Mouse (Mus musculus): ENCODE measurements around the gene Ces4a. TPM values are rescaled to one million over a fixed set of nuclear protein-coding genes. Genes with fewer than 3 reads are reported as not detected.
"Not testable (repeated sequence)": the region's sequence is repeated elsewhere in the genome, so short reads cannot be mapped to it uniquely, and the experiment has no call there.

Ces4a gene
- polyA plus RNA-seq, 1 experiment from 2014 or later, result not detected

GRCm38 (mm10) chr8:105172003-105172362, 40.4 kb downstream of the Ces4a start:
- ATAC-seq (replicated peaks; ENCODE audit: low FRiP score) (no peak), DNase-seq (ENCODE audit: low spot score) (no peak)

GRCm38 (mm10) chr8:105175287-105175686, 43.7 kb downstream of the Ces4a start:
- not testable (repeated sequence) for DNase-seq (ENCODE audit: low spot score); H3K4me1 ChIP-seq (replicated peaks; ENCODE audit: control insufficient read depth, insufficient read depth, low read length); H3K27ac ChIP-seq (ENCODE audit: low read depth, low read length); H3K9ac ChIP-seq (ENCODE audit: low read length); H3K27me3 ChIP-seq (ENCODE audit: control insufficient read depth, insufficient read depth, low read length); H3K4me3 ChIP-seq (ENCODE audit: low read depth, low read length); H3K36me3 ChIP-seq (ENCODE audit: control insufficient read depth, insufficient read depth, low read length); ATAC-seq (replicated peaks; ENCODE audit: low FRiP score); H3K4me2 ChIP-seq (ENCODE audit: low read depth, low read length, severe bottlenecking); H3K9me3 ChIP-seq (ENCODE audit: control insufficient read depth, low read length)
- 97% methylated on average over 3 of the region's 3 CpGs for WGBS

More at GRCm38 (mm10) chr8:105172003-105172362, 40.4 kb downstream of the Ces4a start:
- H3K4me1 ChIP-seq (replicated peaks; ENCODE audit: control insufficient read depth, insufficient read depth, low read length), result no peaks in the 10 kb centered on the region
- 36% methylated on average over 6 of the region's 6 CpGs for WGBS
- H3K9me3 ChIP-seq (ENCODE audit: control insufficient read depth, low read length), result no peaks in the 10 kb centered on the region
- no peak overlapping the region for H3K27ac ChIP-seq (ENCODE audit: low read depth, low read length)
- H3K4me3 ChIP-seq (ENCODE audit: low read depth, low read length), result peak overlapping the region; percentile 96
- H3K36me3 ChIP-seq (ENCODE audit: control insufficient read depth, insufficient read depth, low read length), result peaks cover 4% of the 10 kb centered on the region; the same call in 1 of the 2 replicates
- no peaks in the 10 kb centered on the region for H3K27me3 ChIP-seq (ENCODE audit: control insufficient read depth, insufficient read depth, low read length)
- peak overlapping the region; percentile 97 for H3K9ac ChIP-seq (ENCODE audit: low read length)
- H3K4me2 ChIP-seq (ENCODE audit: low read depth, low read length, severe bottlenecking), result peak overlapping the region; percentile 48

GRCm38 (mm10) chr8:105178211-105178800, 46.7 kb downstream of the Ces4a start:
- Histone ChIP-seq H3K27me3 (ENCODE audit: control insufficient read depth, insufficient read depth, low read length) (no peaks in the 10 kb centered on the region), H3K4me2 (ENCODE audit: low read depth, low read length, severe bottlenecking) (no peak overlapping the region), H3K4me1 (replicated peaks; ENCODE audit: control insufficient read depth, insufficient read depth, low read length) (no peaks in the 10 kb centered on the region), H3K9ac (ENCODE audit: low read length) (no peak overlapping the region), H3K36me3 (ENCODE audit: control insufficient read depth, insufficient read depth, low read length) (peaks cover 4% of the 10 kb centered on the region; the same call in 1 of the 2 replicates), H3K9me3 (ENCODE audit: control insufficient read depth, low read length) (no peaks in the 10 kb centered on the region), H3K4me3 (ENCODE audit: low read depth, low read length) (no peak overlapping the region), H3K27ac (ENCODE audit: low read depth, low read length) (no peak overlapping the region)
- 90% methylated on average over 6 of the region's 6 CpGs for WGBS
- ATAC-seq (replicated peaks; ENCODE audit: low FRiP score) (no peak), DNase-seq (ENCODE audit: low spot score) (no peak)

- no peak overlapping the region for H3K4me2 ChIP-seq (ENCODE audit: low read depth, low read length, severe bottlenecking)
- no peaks in the 10 kb centered on the region for H3K36me3 ChIP-seq (ENCODE audit: control insufficient read depth, insufficient read depth, low read length)
- ATAC-seq (replicated peaks; ENCODE audit: low FRiP score) (no peak), DNase-seq (ENCODE audit: low spot score) (no peak)
- no peaks in the 10 kb centered on the region; the same call in 1 of the 2 replicates for H3K4me1 ChIP-seq (replicated peaks; ENCODE audit: control insufficient read depth, insufficient read depth, low read length)
- no peaks in the 10 kb centered on the region for H3K27me3 ChIP-seq (ENCODE audit: control insufficient read depth, insufficient read depth, low read length)
- H3K27ac ChIP-seq (ENCODE audit: low read depth, low read length), result no peak overlapping the region
- 89% methylated on average over 1 of the region's 1 CpGs for WGBS
- no peaks in the 10 kb centered on the region for H3K9me3 ChIP-seq (ENCODE audit: control insufficient read depth, low read length)
- no peak overlapping the region for H3K9ac ChIP-seq (ENCODE audit: low read length)
- H3K4me3 ChIP-seq (ENCODE audit: low read depth, low read length), result no peak overlapping the region
These were observed 50.6 kb downstream of the Ces4a start for GRCm38 (mm10) chr8:105182201-105182600.

GRCm38 (mm10) chr8:105186467-105187005, 54.9 kb downstream of the Ces4a start:
- no peak overlapping the region for H3K4me2 ChIP-seq (ENCODE audit: low read depth, low read length, severe bottlenecking)
- H3K4me3 ChIP-seq (ENCODE audit: low read depth, low read length), result no peak overlapping the region
- H3K4me1 ChIP-seq (replicated peaks; ENCODE audit: control insufficient read depth, insufficient read depth, low read length), result no peaks in the 10 kb centered on the region; the same call in 1 of the 2 replicates
- no peaks in the 10 kb centered on the region for H3K36me3 ChIP-seq (ENCODE audit: control insufficient read depth, insufficient read depth, low read length)
- no peak for ATAC-seq (replicated peaks; ENCODE audit: low FRiP score)
- DNase-seq (ENCODE audit: low spot score), result no peak
- no peak overlapping the region for H3K9ac ChIP-seq (ENCODE audit: low read length)
- H3K9me3 ChIP-seq (ENCODE audit: control insufficient read depth, low read length), result no peaks in the 10 kb centered on the region
- 78% methylated on average over 1 of the region's 1 CpGs for WGBS
- H3K27me3 ChIP-seq (ENCODE audit: control insufficient read depth, insufficient read depth, low read length), result no peaks in the 10 kb centered on the region
- H3K27ac ChIP-seq (ENCODE audit: low read depth, low read length), result no peak overlapping the region

- Histone ChIP-seq H3K4me1 (replicated peaks; ENCODE audit: control insufficient read depth, insufficient read depth, low read length) (no peaks in the 10 kb centered on the region), H3K36me3 (ENCODE audit: control insufficient read depth, insufficient read depth, low read length) (peaks cover 5% of the 10 kb centered on the region; the same call in 1 of the 2 replicates), H3K4me2 (ENCODE audit: low read depth, low read length, severe bottlenecking) (no peak overlapping the region), H3K27ac (ENCODE audit: low read depth, low read length) (no peak overlapping the region), H3K27me3 (ENCODE audit: control insufficient read depth, insufficient read depth, low read length) (no peaks in the 10 kb centered on the region), H3K4me3 (ENCODE audit: low read depth, low read length) (no peak overlapping the region), H3K9me3 (ENCODE audit: control insufficient read depth, low read length) (no peaks in the 10 kb centered on the region), H3K9ac (ENCODE audit: low read length) (no peak overlapping the region)
- 94% methylated on average over 5 of the region's 5 CpGs for WGBS
- no peak for DNase-seq (ENCODE audit: low spot score)
- no peak for ATAC-seq (replicated peaks; ENCODE audit: low FRiP score)
These were observed 60.6 kb downstream of the Ces4a start for GRCm38 (mm10) chr8:105192182-105192581.

Other genes starting within 250 kb of the Ces4a start
- not detected in 2 replicates for gene Ces2e, start 205.5 kb upstream of the Ces4a start, polyA plus RNA-seq (2014; fragmentation: Nextera tagmentation; extraction: Ambion mirVana)
- not detected in 2 replicates for gene Ces2f, start 184.4 kb upstream of the Ces4a start, polyA plus RNA-seq (2014; fragmentation: Nextera tagmentation; extraction: Ambion mirVana)
- gene Ces2g, start 170.1 kb upstream of the Ces4a start, polyA plus RNA-seq (2014; fragmentation: Nextera tagmentation; extraction: Ambion mirVana), result not detected in 2 replicates
- not detected in 2 replicates for gene Ces2h, start 130.9 kb upstream of the Ces4a start, polyA plus RNA-seq (2014; fragmentation: Nextera tagmentation; extraction: Ambion mirVana)
- gene Ces3a, start 83.2 kb upstream of the Ces4a start, polyA plus RNA-seq (2014; fragmentation: Nextera tagmentation; extraction: Ambion mirVana), result not detected in 2 replicates
- not detected in 2 replicates for gene Ces3b, start 48.0 kb upstream of the Ces4a start, polyA plus RNA-seq (2014; fragmentation: Nextera tagmentation; extraction: Ambion mirVana)
- 63.3 and 67.9 TPM in 2 replicates for gene Cbfb, start 38.9 kb downstream of the Ces4a start, polyA plus RNA-seq (2014; fragmentation: Nextera tagmentation; extraction: Ambion mirVana)
- gene D230025D16Rik, start 93.3 kb downstream of the Ces4a start, polyA plus RNA-seq (2014; fragmentation: Nextera tagmentation; extraction: Ambion mirVana), result 26.3 and 29.7 TPM in 2 replicates
- gene B3gnt9, start 123.4 kb downstream of the Ces4a start, polyA plus RNA-seq (2014; fragmentation: Nextera tagmentation; extraction: Ambion mirVana), result 2.9 and 4.3 TPM in 2 replicates
- 12.0 and 12.5 TPM in 2 replicates for gene Tradd, start 132.8 kb downstream of the Ces4a start, polyA plus RNA-seq (2014; fragmentation: Nextera tagmentation; extraction: Ambion mirVana)
- 0.53 and 0.69 TPM in 2 replicates for gene Fbxl8, start 132.8 kb downstream of the Ces4a start, polyA plus RNA-seq (2014; fragmentation: Nextera tagmentation; extraction: Ambion mirVana)
- not detected in 2 replicates for gene Hsf4, start 138.0 kb downstream of the Ces4a start, polyA plus RNA-seq (2014; fragmentation: Nextera tagmentation; extraction: Ambion mirVana)
- gene Nol3, start 144.3 kb downstream of the Ces4a start, polyA plus RNA-seq (2014; fragmentation: Nextera tagmentation; extraction: Ambion mirVana), result 1.6 and 2.1 TPM in 2 replicates
- 23.4 and 30.3 TPM in 2 replicates for gene 4931428F04Rik, start 158.1 kb downstream of the Ces4a start, polyA plus RNA-seq (2014; fragmentation: Nextera tagmentation; extraction: Ambion mirVana)
- gene Exoc3l, start 164.3 kb downstream of the Ces4a start, polyA plus RNA-seq (2014; fragmentation: Nextera tagmentation; extraction: Ambion mirVana), result 10.3 TPM in 2 replicates
- gene E2f4, start 165.9 kb downstream of the Ces4a start, polyA plus RNA-seq (2014; fragmentation: Nextera tagmentation; extraction: Ambion mirVana), result 122 and 135 TPM in 2 replicates
- 2.4 and 2.6 TPM in 2 replicates for gene Elmo3, start 173.8 kb downstream of the Ces4a start, polyA plus RNA-seq (2014; fragmentation: Nextera tagmentation; extraction: Ambion mirVana)
- gene Lrrc29, start 194.5 kb downstream of the Ces4a start, polyA plus RNA-seq (2014; fragmentation: Nextera tagmentation; extraction: Ambion mirVana), result 2.0 TPM in 2 replicates
- 80.7 and 85.0 TPM in 2 replicates for gene Tmem208, start 194.6 kb downstream of the Ces4a start, polyA plus RNA-seq (2014; fragmentation: Nextera tagmentation; extraction: Ambion mirVana)
- gene Fhod1, start 216.2 kb downstream of the Ces4a start, polyA plus RNA-seq (2014; fragmentation: Nextera tagmentation; extraction: Ambion mirVana), result 2.2 and 2.5 TPM in 2 replicates
- gene Slc9a5, start 217.0 kb downstream of the Ces4a start, polyA plus RNA-seq (2014; fragmentation: Nextera tagmentation; extraction: Ambion mirVana), result 5.8 and 7.7 TPM in 2 replicates
- gene Plekhg4, start 241.5 kb downstream of the Ces4a start, polyA plus RNA-seq (2014; fragmentation: Nextera tagmentation; extraction: Ambion mirVana), result 1.3 and 1.5 TPM in 2 replicates

Measured in forebrain, embryonic 11.5 days (tissue).